Mouse (Mus musculus): ENCODE measurements around the gene Zfp319. TPM values are rescaled to one million over a fixed set of nuclear protein-coding genes. Genes with fewer than 3 reads are reported as not detected.

Gene Zfp319
- polyA plus RNA-seq, 1 experiment = 3.9 TPM

DNA sequence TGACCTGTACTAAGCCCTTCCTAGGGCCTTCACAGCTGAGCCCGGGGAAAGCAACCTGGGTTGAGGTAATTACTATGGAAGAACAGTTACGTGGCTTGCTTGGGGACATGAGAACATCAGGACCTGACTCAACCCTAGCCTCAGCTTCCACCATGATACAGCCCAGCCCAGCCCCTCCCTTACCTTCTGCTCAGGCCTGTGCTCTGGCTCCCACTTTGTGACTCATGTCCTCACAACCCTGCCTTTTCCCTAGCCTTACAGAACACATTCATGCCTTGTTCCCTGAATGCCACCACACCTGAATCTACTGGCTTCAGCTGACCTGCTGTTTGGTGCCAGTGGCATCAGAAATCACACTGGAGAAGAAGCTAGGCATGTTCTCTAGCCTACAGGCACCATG, 16.6 kb upstream of the Zfp319 start:
- TF ChIP-seq CTCF (IDR thresholded peaks at IDR 0.05; ENCODE audit: control insufficient read depth, insufficient read depth, insufficient replicate concordance, low read depth, low read length) = no peak
- TF ChIP-seq POLR2A (IDR thresholded peaks at IDR 0.05; ENCODE audit: control insufficient read depth, low read depth, low read length) = no peak
- no peak overlapping the region for H3K27ac ChIP-seq (ENCODE audit: control insufficient read depth, insufficient read depth, low read depth, low read length)
- H3K27me3 ChIP-seq (ENCODE audit: control insufficient read depth, insufficient read depth, low read length) = no peaks in the 10 kb centered on the region
- H3K4me1 ChIP-seq (ENCODE audit: control insufficient read depth, insufficient read depth, low read length) = peaks cover 22% of the 10 kb centered on the region
- no peak overlapping the region for H3K4me3 ChIP-seq (ENCODE audit: control insufficient read depth, low read depth, low read length)
- H3K36me3 ChIP-seq (ENCODE audit: control insufficient read depth, insufficient read depth, low read length) = no peaks in the 10 kb centered on the region; the same call in none of the 2 replicates

DNA sequence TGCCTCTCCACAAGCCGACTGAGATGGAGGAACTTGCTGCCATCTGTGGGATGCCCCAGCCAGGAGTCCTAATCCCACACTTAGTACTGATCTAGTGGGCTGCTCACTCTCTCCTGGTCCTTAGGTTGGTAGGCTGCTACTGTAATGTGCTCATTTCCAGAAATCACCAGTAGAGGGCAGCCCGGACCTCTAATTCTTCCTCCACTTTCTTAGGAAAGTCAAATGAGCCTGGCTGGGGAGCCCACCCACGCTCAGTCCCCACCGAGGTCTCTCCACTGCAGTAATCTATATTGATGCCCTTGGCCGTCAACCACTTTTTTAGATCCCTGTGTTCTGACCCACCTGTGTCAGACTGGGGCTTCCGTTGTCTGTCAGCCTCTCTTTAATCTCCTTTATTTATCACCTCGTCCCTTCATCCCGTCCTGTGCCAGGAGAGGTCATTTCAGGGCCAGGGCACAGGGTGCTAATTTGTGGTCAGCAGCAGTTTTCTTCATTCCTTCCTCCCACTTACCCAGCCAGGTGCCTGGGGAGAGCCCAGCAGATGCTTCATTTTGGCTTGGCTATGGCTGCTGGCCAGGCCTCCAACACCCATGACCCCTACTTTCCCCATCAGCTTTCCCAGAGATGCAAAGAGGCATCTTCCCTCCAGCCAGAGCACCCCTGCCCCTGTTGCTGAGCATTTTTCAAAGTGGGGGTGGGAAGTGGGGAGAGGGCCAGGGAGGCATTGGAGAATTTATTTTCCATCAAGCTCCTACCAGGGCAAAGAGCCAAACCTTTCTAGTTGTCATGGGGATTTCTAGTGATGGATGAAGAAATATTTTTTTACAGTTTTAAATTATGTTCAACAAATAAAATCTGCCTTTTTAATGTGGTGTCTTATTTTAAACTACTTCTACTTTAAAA, 15.1 kb upstream of the Zfp319 start:
- Histone ChIP-seq H3K36me3 (ENCODE audit: control insufficient read depth, insufficient read depth, low read length) (no peaks in the 10 kb centered on the region; the same call in none of the 2 replicates), H3K4me1 (ENCODE audit: control insufficient read depth, insufficient read depth, low read length) (peaks cover 14% of the 10 kb centered on the region), H3K27me3 (ENCODE audit: control insufficient read depth, insufficient read depth, low read length) (no peaks in the 10 kb centered on the region), H3K4me3 (ENCODE audit: control insufficient read depth, low read depth, low read length) (peak overlapping the region; percentile 39), H3K27ac (ENCODE audit: control insufficient read depth, insufficient read depth, low read depth, low read length) (no peak overlapping the region)
- no peak for TF ChIP-seq CTCF (IDR thresholded peaks at IDR 0.05; ENCODE audit: control insufficient read depth, insufficient read depth, insufficient replicate concordance, low read depth, low read length)
- no peak for TF ChIP-seq POLR2A (IDR thresholded peaks at IDR 0.05; ENCODE audit: control insufficient read depth, low read depth, low read length)

DNA sequence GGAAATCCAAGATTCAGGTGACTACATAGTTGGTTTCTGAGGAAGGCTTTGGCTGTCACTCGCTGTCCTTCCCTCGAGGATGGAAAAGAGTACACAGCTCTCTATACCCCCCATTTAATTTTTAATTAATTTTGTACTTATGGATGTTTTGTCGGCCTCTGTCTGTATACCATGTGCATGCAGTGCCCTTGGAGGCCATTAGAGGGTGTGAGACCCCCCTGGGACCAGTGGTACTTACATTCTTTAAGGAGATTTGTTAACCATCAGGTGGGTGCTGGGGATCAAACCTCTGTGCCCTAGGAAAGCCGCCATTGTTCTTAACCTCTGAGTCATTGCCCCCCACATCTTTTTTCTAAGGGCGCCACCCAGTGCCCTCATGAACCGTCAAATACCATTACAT, 12.9 kb upstream of the Zfp319 start:
- Histone ChIP-seq H3K27ac (ENCODE audit: control insufficient read depth, insufficient read depth, low read depth, low read length) (no peak overlapping the region), H3K27me3 (ENCODE audit: control insufficient read depth, insufficient read depth, low read length) (no peaks in the 10 kb centered on the region), H3K4me3 (ENCODE audit: control insufficient read depth, low read depth, low read length) (peak overlapping the region; percentile 9; the same call in 1 of the 2 replicates), H3K4me1 (ENCODE audit: control insufficient read depth, insufficient read depth, low read length) (peaks cover 11% of the 10 kb centered on the region), H3K36me3 (ENCODE audit: control insufficient read depth, insufficient read depth, low read length) (no peaks in the 10 kb centered on the region; the same call in none of the 2 replicates)
- TF ChIP-seq CTCF (IDR thresholded peaks at IDR 0.05; ENCODE audit: control insufficient read depth, insufficient read depth, insufficient replicate concordance, low read depth, low read length) = no peak
- no peak for TF ChIP-seq POLR2A (IDR thresholded peaks at IDR 0.05; ENCODE audit: control insufficient read depth, low read depth, low read length)

DNA sequence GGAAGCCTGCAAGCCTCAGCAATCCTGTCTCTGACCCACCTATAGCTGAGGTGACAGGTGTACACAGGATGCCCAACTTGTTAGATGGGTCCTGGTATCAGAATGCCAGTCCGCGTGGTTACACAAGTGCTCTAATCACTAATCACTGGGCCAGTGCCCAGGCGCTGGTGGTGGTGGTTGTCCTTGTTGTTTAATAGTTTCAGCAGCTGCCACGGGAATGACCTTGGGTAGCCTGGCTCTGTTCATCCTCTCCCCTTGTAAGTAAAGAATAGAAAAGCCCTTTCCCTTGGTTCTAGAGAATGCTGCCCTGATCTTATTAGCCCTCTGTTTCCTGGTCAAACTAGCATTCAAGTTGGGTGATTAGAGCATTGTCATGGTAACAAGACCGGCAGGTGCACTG, 10.0 kb upstream of the Zfp319 start:
- Histone ChIP-seq H3K27ac (ENCODE audit: control insufficient read depth, insufficient read depth, low read depth, low read length) (no peak overlapping the region), H3K4me3 (ENCODE audit: control insufficient read depth, low read depth, low read length) (no peak overlapping the region), H3K27me3 (ENCODE audit: control insufficient read depth, insufficient read depth, low read length) (no peaks in the 10 kb centered on the region), H3K36me3 (ENCODE audit: control insufficient read depth, insufficient read depth, low read length) (no peaks in the 10 kb centered on the region; the same call in none of the 2 replicates), H3K4me1 (ENCODE audit: control insufficient read depth, insufficient read depth, low read length) (peaks cover 11% of the 10 kb centered on the region)
- TF ChIP-seq POLR2A (IDR thresholded peaks at IDR 0.05; ENCODE audit: control insufficient read depth, low read depth, low read length) = no peak
- TF ChIP-seq CTCF (IDR thresholded peaks at IDR 0.05; ENCODE audit: control insufficient read depth, insufficient read depth, insufficient replicate concordance, low read depth, low read length) = no peak

DNA sequence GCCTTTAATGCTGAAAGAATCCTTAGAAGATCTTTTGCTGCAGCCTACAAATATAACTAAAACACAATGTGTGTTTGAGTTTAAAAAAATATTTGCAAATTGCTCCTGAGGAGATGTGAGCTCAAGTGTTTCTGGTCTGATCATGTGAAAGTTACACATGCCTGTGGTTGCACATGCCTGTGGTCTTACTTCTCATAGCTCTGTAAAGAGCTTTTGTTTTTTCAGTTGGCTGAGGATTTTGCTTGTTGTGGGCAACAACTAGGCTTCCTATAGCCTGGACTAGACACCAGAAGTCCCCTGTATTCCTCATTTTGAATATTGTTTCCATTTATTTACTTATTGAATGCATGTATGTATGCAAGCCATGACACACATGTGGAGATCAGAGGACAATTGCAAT, 4.6 kb upstream of the Zfp319 start:
- H3K36me3 ChIP-seq (ENCODE audit: control insufficient read depth, insufficient read depth, low read length) = no peaks in the 10 kb centered on the region; the same call in 1 of the 2 replicates
- TF ChIP-seq POLR2A (IDR thresholded peaks at IDR 0.05; ENCODE audit: control insufficient read depth, low read depth, low read length) (no peak), CTCF (IDR thresholded peaks at IDR 0.05; ENCODE audit: control insufficient read depth, insufficient read depth, insufficient replicate concordance, low read depth, low read length) (no peak)
- no peak overlapping the region for H3K4me3 ChIP-seq (ENCODE audit: control insufficient read depth, low read depth, low read length)
- H3K27me3 ChIP-seq (ENCODE audit: control insufficient read depth, insufficient read depth, low read length) = no peaks in the 10 kb centered on the region
- no peak overlapping the region for H3K27ac ChIP-seq (ENCODE audit: control insufficient read depth, insufficient read depth, low read depth, low read length)
- peaks cover 3% of the 10 kb centered on the region; the same call in 1 of the 2 replicates for H3K4me1 ChIP-seq (ENCODE audit: control insufficient read depth, insufficient read depth, low read length)

DNA sequence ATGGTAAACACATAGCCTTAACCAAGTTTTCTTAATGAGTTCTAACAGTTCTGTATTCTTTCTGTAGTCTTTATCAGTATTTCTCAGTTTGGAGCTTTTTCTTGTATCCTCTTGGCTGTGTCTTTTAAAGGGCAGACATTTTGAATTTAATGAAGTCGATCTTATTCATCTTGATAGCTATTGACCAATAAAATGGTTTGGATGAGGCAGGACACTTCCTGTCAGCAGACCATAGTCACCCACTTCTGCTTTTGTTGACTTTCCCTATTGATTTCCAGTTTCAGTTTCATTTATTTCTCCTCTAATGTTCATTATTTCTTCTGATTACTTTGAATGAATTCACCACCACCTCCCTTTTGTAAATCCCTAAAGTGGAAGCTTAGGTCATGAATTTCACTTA, 4.0 kb upstream of the Zfp319 start:
- Histone ChIP-seq H3K36me3 (ENCODE audit: control insufficient read depth, insufficient read depth, low read length) (no peaks in the 10 kb centered on the region; the same call in 1 of the 2 replicates), H3K4me1 (ENCODE audit: control insufficient read depth, insufficient read depth, low read length) (peaks cover 3% of the 10 kb centered on the region; the same call in 1 of the 2 replicates), H3K27me3 (ENCODE audit: control insufficient read depth, insufficient read depth, low read length) (no peaks in the 10 kb centered on the region), H3K27ac (ENCODE audit: control insufficient read depth, insufficient read depth, low read depth, low read length) (no peak overlapping the region), H3K4me3 (ENCODE audit: control insufficient read depth, low read depth, low read length) (no peak overlapping the region)
- no peak for TF ChIP-seq CTCF (IDR thresholded peaks at IDR 0.05; ENCODE audit: control insufficient read depth, insufficient read depth, insufficient replicate concordance, low read depth, low read length)

DNA sequence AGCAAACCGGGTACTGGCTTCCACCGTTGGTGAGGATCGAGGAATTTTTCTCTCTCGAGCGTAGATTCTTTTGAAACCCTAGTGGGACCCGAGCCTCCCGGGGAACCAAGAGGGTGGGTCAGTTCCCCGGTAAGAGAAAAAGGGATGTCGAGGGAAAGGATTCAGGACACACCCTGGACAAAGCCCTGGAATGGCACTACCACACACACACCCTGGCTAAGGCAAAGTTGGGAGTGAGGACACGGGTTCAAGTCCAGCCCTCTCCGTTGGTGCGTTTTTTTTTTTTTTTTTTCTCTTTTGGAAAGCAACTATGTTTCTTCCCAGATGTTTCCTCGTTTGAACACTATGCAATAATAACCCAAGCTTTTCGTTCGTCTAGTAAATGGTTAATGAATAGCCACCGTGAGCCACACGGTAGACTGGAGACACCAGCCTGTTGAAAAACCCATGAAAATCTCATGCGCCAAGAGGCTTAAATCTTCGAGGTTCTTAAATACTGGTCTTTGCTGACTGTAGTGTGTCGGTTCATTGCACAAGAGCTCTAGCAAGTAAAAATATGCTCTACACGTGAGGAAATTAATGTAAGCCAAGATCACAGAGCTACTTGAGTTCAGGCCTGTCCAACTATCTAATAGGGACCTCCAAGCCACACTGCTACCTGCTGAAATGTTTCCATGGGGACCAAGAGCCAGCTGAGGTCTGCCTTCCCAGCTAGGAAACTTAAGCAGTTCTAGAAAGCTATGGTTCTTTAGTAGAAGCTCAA, 868 bp upstream of the Zfp319 start:
- TF ChIP-seq POLR2A (IDR thresholded peaks at IDR 0.05; ENCODE audit: control insufficient read depth, low read depth, low read length) (no peak), CTCF (IDR thresholded peaks at IDR 0.05; ENCODE audit: control insufficient read depth, insufficient read depth, insufficient replicate concordance, low read depth, low read length) (no peak)
- H3K27ac ChIP-seq (ENCODE audit: control insufficient read depth, insufficient read depth, low read depth, low read length) = peak overlapping the region; percentile 86
- H3K36me3 ChIP-seq (ENCODE audit: control insufficient read depth, insufficient read depth, low read length) = no peaks in the 10 kb centered on the region; the same call in 1 of the 2 replicates
- peaks cover 3% of the 10 kb centered on the region; the same call in 1 of the 2 replicates for H3K4me1 ChIP-seq (ENCODE audit: control insufficient read depth, insufficient read depth, low read length)
- no peaks in the 10 kb centered on the region for H3K27me3 ChIP-seq (ENCODE audit: control insufficient read depth, insufficient read depth, low read length)
- peak overlapping the region; percentile 93 for H3K4me3 ChIP-seq (ENCODE audit: control insufficient read depth, low read depth, low read length)
